Mouse (Mus musculus): ENCODE measurements around the gene Gnpat. TPM values are rescaled to one million over a fixed set of nuclear protein-coding genes. Genes with fewer than 3 reads are reported as not detected.
A peak's percentile ranks its signal among the peaks of the same experiment; 100 is the strongest.

The Gnpat gene
- polyA plus RNA-seq, 1 experiment from 2014 or later: 74.8 TPM

DNA sequence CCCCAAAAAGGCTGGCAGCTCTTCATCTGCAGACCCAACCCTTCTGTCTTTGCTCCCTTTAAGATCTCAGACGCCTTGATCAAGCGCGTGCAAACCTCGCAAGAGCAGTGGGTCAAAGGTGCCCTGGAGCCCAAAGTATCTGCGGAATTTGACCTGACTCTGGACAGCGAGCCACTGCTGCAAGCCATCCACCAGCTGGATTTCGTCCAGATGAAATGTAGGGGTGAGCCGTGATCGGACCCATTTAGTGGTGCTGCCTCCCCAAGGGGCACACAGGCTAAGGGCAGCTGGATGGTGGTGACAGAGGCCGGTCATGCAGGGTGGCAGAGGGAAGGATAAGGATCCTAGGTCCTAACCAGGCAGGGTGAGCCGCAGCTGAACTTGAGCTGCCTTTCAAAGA, 42.7 kb upstream of the Gnpat start:
- no peaks in the 10 kb centered on the region for H3K27me3 ChIP-seq (ENCODE audit: insufficient read depth, low read length)
- H3K4me3 ChIP-seq (replicated peaks; ENCODE audit: low read depth, low read length): no peak overlapping the region
- DNase-seq (ENCODE audit: low spot score): peak; percentile 53
- H3K9ac ChIP-seq (ENCODE audit: low read depth, low read length): no peak overlapping the region
- ATAC-seq (replicated peaks; ENCODE audit: low FRiP score, low read depth): no peak
- no peak overlapping the region for H3K27ac ChIP-seq
- H3K4me2 ChIP-seq (ENCODE audit: low read length): no peak overlapping the region
- no peaks in the 10 kb centered on the region; the same call in 1 of the 2 replicates for H3K9me3 ChIP-seq (replicated peaks; ENCODE audit: low read length)
- no peaks in the 10 kb centered on the region for H3K36me3 ChIP-seq (ENCODE audit: insufficient read depth, low read length)
- WGBS: 22% methylated on average over 11 of the region's 11 CpGs
- TF ChIP-seq CTCF (IDR thresholded peaks at IDR 0.05; ENCODE audit: low read depth): no peak
- H3K4me1 ChIP-seq (replicated peaks; ENCODE audit: insufficient read depth, low read length): no peaks in the 10 kb centered on the region; the same call in 1 of the 2 replicates

DNA sequence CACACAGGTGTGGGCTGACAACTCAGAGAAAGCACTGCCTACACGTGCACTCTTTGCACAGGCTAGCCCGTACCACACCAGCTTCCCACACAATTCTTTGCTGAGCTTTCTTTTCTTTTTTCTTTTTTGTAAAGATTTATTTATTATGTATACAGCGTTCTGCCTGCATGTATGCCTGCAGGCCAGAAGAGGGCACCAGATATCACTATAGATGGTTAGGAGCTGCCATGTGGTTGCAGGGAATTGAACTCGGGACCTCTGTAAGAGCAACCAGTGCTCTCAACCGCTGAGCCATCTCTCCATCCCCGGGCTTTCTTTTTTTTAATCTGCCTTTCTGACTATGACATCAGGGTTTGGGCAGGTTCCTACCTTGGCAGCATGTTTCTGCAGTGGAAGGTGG, 39.3 kb upstream of the Gnpat start:
- Histone ChIP-seq H3K36me3 (ENCODE audit: insufficient read depth, low read length) (no peaks in the 10 kb centered on the region), H3K4me3 (replicated peaks; ENCODE audit: low read depth, low read length) (no peak overlapping the region), H3K4me1 (replicated peaks; ENCODE audit: insufficient read depth, low read length) (peaks cover 5% of the 10 kb centered on the region), H3K27ac (no peak overlapping the region), H3K27me3 (ENCODE audit: insufficient read depth, low read length) (no peaks in the 10 kb centered on the region), H3K9me3 (replicated peaks; ENCODE audit: low read length) (no peaks in the 10 kb centered on the region), H3K9ac (ENCODE audit: low read depth, low read length) (no peak overlapping the region), H3K4me2 (ENCODE audit: low read length) (no peak overlapping the region)
- WGBS: 83% methylated on average over 6 of the region's 6 CpGs
- DNase-seq (ENCODE audit: low spot score): no peak
- TF ChIP-seq CTCF (IDR thresholded peaks at IDR 0.05; ENCODE audit: low read depth): peak; percentile 50
- ATAC-seq (replicated peaks; ENCODE audit: low FRiP score, low read depth): no peak

DNA sequence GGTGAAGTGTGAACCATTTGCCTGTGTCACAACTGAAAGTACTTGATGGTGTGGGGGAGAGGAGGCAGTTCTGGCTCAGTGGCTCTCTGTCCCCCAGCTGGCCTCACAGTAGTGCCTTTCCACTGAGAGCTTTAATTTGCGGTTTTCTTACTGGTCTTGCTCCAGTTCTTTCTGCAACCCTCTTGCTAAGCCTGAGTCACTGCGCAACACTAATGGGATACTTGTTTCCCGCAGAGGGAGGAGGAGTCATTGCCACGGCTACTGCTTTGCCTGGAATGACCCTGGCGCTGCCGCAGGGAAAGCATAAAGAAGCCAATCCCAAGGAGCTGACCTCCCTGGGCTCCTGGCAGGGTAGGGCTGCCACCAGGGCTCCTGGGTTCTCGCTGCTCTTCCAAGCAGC, 36.2 kb upstream of the Gnpat start:
- Histone ChIP-seq H3K27me3 (ENCODE audit: insufficient read depth, low read length) (no peaks in the 10 kb centered on the region), H3K4me3 (replicated peaks; ENCODE audit: low read depth, low read length) (no peak overlapping the region), H3K36me3 (ENCODE audit: insufficient read depth, low read length) (no peaks in the 10 kb centered on the region), H3K4me2 (ENCODE audit: low read length) (peak overlapping the region; percentile 28), H3K27ac (peak overlapping the region; percentile 57), H3K4me1 (replicated peaks; ENCODE audit: insufficient read depth, low read length) (peaks cover 5% of the 10 kb centered on the region; the same call in 1 of the 2 replicates), H3K9me3 (replicated peaks; ENCODE audit: low read length) (no peaks in the 10 kb centered on the region), H3K9ac (ENCODE audit: low read depth, low read length) (no peak overlapping the region)
- no peak for TF ChIP-seq CTCF (IDR thresholded peaks at IDR 0.05; ENCODE audit: low read depth)
- 18% methylated on average over 7 of the region's 7 CpGs for WGBS
- peak; percentile 62; the same call in 1 of the 2 replicates for ATAC-seq (replicated peaks; ENCODE audit: low FRiP score, low read depth)
- DNase-seq (ENCODE audit: low spot score): peak; percentile 81

DNA sequence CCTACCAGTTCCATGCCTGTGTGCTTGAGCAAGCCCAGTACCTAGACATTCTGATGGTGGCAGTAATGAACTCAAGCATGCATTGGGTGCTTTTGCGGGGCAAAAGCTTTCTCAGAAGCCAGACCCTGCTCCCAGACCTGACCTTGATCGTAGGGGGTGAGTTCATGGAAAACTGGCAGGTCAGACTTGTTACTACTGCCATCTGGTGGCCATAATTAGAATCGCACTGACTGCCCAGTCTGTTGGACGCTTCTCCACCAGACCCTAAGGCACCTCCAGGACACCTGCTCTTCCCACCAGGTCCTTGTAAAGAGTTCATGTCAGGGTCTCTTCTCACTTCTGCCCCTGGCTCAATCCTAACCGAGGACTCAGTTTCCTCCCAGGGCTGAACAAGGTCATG, 35.4 kb upstream of the Gnpat start:
- H3K4me2 ChIP-seq (ENCODE audit: low read length): 0 out of 2 replicates have a peak overlapping the region, but pooled peaks have one; percentile 28

DNA sequence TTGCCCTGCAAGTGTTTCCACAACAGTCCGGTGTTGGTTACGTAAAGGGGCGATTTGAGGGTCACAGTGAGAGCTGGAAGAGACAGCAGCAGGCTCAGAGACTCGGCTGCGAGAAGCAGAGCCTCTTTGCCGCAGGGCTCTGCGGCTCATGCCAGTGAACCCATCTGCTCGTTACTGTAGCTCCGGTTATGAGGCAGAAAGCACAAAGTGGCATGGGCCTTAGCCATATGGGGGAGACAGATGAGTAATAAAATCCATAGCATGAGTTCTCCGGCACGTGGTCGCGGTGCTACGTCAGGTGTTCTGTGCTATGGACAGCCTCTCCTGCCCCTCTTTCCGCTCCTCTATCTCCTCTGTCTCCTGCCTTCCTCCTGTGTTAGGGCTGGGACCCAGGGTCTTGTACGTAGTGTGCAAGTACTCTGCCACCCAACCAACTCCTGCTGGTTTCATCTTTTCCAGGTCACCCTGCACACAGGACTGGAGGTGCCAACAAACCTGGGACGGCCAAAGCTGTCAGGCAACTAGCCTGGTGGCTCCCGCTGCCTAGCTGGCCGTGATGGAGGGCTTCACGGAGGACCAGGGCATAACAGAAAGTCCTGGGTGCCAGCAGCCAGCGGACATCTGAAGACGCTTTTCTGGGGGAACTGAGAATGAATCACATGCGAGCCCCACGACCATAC, 34.1 kb upstream of the Gnpat start:
- Histone ChIP-seq H3K27me3 (ENCODE audit: insufficient read depth, low read length) (no peaks in the 10 kb centered on the region), H3K4me1 (replicated peaks; ENCODE audit: insufficient read depth, low read length) (peaks cover 5% of the 10 kb centered on the region; the same call in 1 of the 2 replicates), H3K36me3 (ENCODE audit: insufficient read depth, low read length) (no peaks in the 10 kb centered on the region), H3K4me2 (ENCODE audit: low read length) (no peak overlapping the region), H3K4me3 (replicated peaks; ENCODE audit: low read depth, low read length) (no peak overlapping the region), H3K9me3 (replicated peaks; ENCODE audit: low read length) (no peaks in the 10 kb centered on the region), H3K9ac (ENCODE audit: low read depth, low read length) (no peak overlapping the region), H3K27ac (no peak overlapping the region)
- ATAC-seq (replicated peaks; ENCODE audit: low FRiP score, low read depth): no peak
- no peak for TF ChIP-seq CTCF (IDR thresholded peaks at IDR 0.05; ENCODE audit: low read depth)
- no peak for DNase-seq (ENCODE audit: low spot score)
- WGBS: 82% methylated on average over 24 of the region's 24 CpGs

More for the DNA sequence above, 35.4 kb upstream of the Gnpat start:
- peak; percentile 91 for TF ChIP-seq CTCF (IDR thresholded peaks at IDR 0.05; ENCODE audit: low read depth)
- Histone ChIP-seq H3K9ac (ENCODE audit: low read depth, low read length) (no peak overlapping the region), H3K27me3 (ENCODE audit: insufficient read depth, low read length) (no peaks in the 10 kb centered on the region), H3K4me1 (replicated peaks; ENCODE audit: insufficient read depth, low read length) (peaks cover 5% of the 10 kb centered on the region; the same call in 1 of the 2 replicates), H3K9me3 (replicated peaks; ENCODE audit: low read length) (no peaks in the 10 kb centered on the region), H3K36me3 (ENCODE audit: insufficient read depth, low read length) (no peaks in the 10 kb centered on the region), H3K27ac (peak overlapping the region; percentile 57), H3K4me3 (replicated peaks; ENCODE audit: low read depth, low read length) (no peak overlapping the region)
- DNase-seq (ENCODE audit: low spot score): peak; percentile 83
- no peak for ATAC-seq (replicated peaks; ENCODE audit: low FRiP score, low read depth)
- 2% methylated on average over 5 of the region's 5 CpGs for WGBS

DNA sequence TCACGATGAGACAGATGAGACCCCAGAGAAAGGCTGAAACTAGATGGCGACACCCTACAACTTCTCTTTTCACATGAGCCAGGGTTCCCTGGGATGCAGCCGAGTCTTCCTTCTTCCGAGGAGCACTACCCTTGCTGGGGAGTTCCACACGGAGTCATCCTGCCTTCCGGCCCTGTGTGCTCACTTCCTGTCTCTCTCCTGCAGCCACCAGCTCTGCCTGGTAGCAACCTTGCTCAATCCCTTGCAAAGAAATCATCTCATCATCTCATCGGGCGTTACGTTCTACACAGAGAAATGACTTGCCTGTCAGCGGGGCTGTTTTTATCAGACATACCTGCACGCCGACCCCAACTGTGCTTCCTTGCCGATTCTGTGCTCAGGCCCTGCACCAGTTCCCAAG, 32.8 kb upstream of the Gnpat start:
- no peak overlapping the region for H3K9ac ChIP-seq (ENCODE audit: low read depth, low read length)
- no peaks in the 10 kb centered on the region for H3K36me3 ChIP-seq (ENCODE audit: insufficient read depth, low read length)
- no peak for DNase-seq (ENCODE audit: low spot score)
- H3K27me3 ChIP-seq (ENCODE audit: insufficient read depth, low read length): no peaks in the 10 kb centered on the region
- no peak overlapping the region for H3K4me2 ChIP-seq (ENCODE audit: low read length)
- WGBS: 75% methylated on average over 13 of the region's 13 CpGs
- no peak for TF ChIP-seq CTCF (IDR thresholded peaks at IDR 0.05; ENCODE audit: low read depth)
- no peak for ATAC-seq (replicated peaks; ENCODE audit: low FRiP score, low read depth)
- no peaks in the 10 kb centered on the region for H3K9me3 ChIP-seq (replicated peaks; ENCODE audit: low read length)
- no peak overlapping the region for H3K4me3 ChIP-seq (replicated peaks; ENCODE audit: low read depth, low read length)
- peaks cover 5% of the 10 kb centered on the region; the same call in 1 of the 2 replicates for H3K4me1 ChIP-seq (replicated peaks; ENCODE audit: insufficient read depth, low read length)
- no peak overlapping the region for H3K27ac ChIP-seq

All from kidney, postnatal 0 days (tissue).